Mouse (Mus musculus): Measurements from ENCODE around the gene Nuak2. TPM values are rescaled to one million over a fixed set of nuclear protein-coding genes. Genes with fewer than 3 reads are reported as not detected.
"Not testable (repeated sequence)": the region's sequence is repeated elsewhere in the genome, so short reads cannot be mapped to it uniquely, and the experiment has no call there.

The Nuak2 gene
- polyA plus RNA-seq, 1 experiment from 2014 or later, result 22.8 TPM

DNA sequence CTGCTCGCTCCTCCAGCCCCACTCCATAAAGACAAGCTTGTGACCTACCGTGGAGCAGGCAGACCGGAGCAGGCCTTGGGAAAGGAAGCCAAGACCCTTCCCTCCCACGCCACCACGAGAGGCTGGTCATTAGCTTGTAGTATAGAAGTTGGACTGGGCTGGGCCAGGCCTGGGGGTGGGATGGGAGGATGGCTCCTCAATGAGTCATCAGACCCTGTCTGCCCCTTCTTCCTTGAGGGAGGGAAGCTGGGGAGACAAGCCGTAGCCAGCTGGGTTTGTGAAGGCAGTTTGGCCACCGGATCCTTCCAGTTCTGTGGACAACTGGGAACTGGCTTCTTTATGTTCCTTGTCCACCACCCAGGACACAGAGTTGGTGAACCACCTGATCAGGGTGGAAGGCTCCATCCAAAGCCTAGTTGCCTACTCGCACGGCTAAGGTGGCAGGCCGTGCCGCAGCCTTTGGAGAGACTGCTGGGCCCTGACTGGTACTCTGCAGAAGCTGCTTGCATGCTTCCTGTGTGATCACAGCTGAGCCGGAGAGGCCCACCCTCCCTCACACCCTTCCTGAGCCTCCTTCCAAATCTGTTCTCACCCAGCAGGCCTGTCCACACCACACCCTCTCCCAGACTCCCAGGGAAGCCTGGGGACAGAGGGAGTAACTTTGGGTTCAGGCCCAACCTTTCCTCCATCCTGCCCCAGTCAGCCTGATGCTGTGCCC, 30.4 kb downstream of the Nuak2 start:
- H3K9me3 ChIP-seq, result no peaks in the 10 kb centered on the region
- no peak for ATAC-seq (ENCODE audit: low FRiP score, low read depth)
- H3K9ac ChIP-seq, result no peak overlapping the region
- 88% methylated on average over 12 of the region's 12 CpGs for WGBS
- no peak overlapping the region for H3K27ac ChIP-seq
- no peaks in the 10 kb centered on the region for H3K36me3 ChIP-seq
- no peaks in the 10 kb centered on the region for H3K27me3 ChIP-seq (replicated peaks)
- no peak overlapping the region for H3K4me3 ChIP-seq
- no peak overlapping the region for H3K4me2 ChIP-seq (replicated peaks)
- H3K4me1 ChIP-seq, result no peaks in the 10 kb centered on the region; the same call in 1 of the 2 replicates

DNA sequence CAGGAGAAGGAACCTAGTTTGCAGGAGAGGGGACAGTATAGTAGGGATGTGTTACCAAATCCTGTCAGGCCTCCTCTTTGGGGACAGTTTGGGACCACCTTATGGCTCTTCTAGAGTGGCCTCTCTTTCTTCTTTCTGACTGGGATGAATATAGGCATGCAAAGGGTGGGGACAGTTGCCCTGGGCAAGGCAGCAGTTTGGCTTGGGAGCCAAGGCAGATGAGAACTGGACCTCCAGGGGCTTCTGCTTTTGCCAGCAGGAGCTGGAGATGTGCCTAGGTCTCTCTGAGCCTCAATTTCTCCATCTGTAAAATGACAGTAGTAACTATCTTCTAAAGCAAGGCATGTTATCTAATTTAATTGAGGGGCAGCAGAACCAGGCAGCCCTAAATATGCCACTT, 31.0 kb downstream of the Nuak2 start:
- no peak overlapping the region for H3K27ac ChIP-seq
- no peak for ATAC-seq (ENCODE audit: low FRiP score, low read depth)
- H3K27me3 ChIP-seq (replicated peaks), result no peaks in the 10 kb centered on the region
- no peaks in the 10 kb centered on the region; the same call in 1 of the 2 replicates for H3K4me1 ChIP-seq
- no peaks in the 10 kb centered on the region for H3K36me3 ChIP-seq
- H3K4me2 ChIP-seq (replicated peaks), result no peak overlapping the region
- no peak overlapping the region for H3K4me3 ChIP-seq
- H3K9me3 ChIP-seq, result no peaks in the 10 kb centered on the region
- no peak overlapping the region for H3K9ac ChIP-seq

DNA sequence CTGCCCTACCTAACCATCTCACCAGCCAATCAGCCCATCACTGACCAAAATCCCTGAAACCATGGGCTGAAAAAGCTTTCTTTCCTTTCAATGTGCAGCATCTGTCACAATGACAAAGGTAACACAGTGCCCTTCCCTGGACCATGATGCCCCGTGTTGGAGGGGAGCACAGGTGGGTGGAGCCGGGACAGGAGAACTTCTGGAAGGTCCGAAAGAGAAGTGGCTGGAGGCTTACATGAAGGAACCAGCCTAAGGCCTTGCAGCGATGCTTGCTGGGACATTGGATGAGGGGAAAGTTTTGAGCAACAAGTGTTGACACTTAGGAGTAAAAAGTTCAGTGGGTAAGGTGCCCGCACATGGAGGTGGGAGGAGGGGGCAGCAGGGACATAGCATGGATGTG, 32.5 kb downstream of the Nuak2 start:
- no peak overlapping the region for H3K27ac ChIP-seq

DNA sequence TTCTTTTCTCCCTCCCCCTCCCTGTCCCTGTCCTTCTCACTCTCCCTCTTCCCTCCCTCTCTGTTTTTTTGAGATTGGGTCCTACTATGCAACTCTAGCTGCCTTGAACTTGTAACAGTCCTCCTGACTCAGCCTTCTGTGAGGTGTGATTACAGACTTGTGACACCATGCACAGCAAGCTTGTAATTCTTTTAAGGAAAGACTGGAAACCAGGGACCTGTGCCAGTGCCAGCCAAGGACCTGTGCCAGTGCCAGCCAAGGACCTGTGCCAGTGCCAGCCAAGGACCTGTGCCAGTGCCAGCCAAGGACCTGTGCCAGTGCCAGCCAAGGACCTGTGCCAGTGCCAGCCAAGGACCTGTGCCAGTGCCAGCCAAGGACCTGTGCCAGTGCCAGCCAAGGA, 33.1 kb downstream of the Nuak2 start:
- not testable (repeated sequence) for ATAC-seq (ENCODE audit: low FRiP score, low read depth); H3K27me3 ChIP-seq (replicated peaks); H3K4me2 ChIP-seq (replicated peaks); H3K4me3 ChIP-seq; H3K9me3 ChIP-seq; H3K36me3 ChIP-seq; H3K4me1 ChIP-seq; H3K27ac ChIP-seq; H3K9ac ChIP-seq

More for the DNA sequence above, 32.5 kb downstream of the Nuak2 start:
- Histone ChIP-seq H3K4me1 (no peaks in the 10 kb centered on the region), H3K9ac (no peak overlapping the region), H3K36me3 (no peaks in the 10 kb centered on the region), H3K4me2 (replicated peaks) (no peak overlapping the region), H3K27me3 (replicated peaks) (no peaks in the 10 kb centered on the region), H3K4me3 (no peak overlapping the region), H3K9me3 (no peaks in the 10 kb centered on the region)
- WGBS, result 88% methylated on average over 5 of the region's 5 CpGs
- ATAC-seq (ENCODE audit: low FRiP score, low read depth), result no peak

DNA sequence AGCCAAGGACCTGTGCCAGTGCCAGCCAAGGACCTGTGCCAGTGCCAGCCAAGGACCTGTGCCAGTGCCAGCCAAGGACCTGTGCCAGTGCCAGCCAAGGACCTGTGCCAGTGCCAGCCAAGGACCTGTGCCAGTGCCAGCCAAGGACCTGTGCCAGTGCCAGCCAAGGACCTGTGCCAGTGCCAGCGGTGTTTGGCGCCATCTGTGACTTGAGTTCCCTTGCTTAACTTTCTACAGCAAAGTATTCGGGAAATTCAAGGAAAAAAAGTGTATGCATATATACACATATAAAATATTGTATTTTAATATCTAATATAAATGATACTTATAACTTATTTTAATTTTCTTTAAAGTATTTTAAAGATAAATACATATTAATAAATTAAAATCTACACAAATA, 33.7 kb downstream of the Nuak2 start:
- not testable (repeated sequence) for H3K27ac ChIP-seq; H3K9me3 ChIP-seq; H3K36me3 ChIP-seq; H3K9ac ChIP-seq; H3K4me3 ChIP-seq; H3K27me3 ChIP-seq (replicated peaks); H3K4me1 ChIP-seq; ATAC-seq (ENCODE audit: low FRiP score, low read depth); H3K4me2 ChIP-seq (replicated peaks)
- 98% methylated on average over 3 of the region's 3 CpGs for WGBS

DNA sequence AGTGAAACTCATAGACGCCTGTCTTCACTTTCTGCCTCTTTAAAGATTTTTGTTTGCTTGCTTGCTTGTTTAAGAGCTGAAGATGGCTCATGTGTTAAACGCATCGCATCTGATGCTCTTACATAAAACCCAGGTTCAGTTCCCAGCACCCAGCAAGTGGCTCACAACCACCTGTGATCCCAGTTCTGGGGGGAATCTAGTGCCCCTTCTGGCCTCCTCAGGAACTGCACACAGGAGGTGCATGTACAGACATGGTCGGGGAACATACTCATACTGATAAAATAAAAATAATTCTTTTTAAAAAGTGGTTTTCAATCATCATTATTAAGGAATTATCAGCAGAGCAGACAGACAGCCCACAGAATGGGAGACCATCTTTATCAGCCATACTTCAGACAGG, 35.1 kb downstream of the Nuak2 start:
- Histone ChIP-seq H3K27ac (no peak overlapping the region), H3K9me3 (no peaks in the 10 kb centered on the region), H3K9ac (no peak overlapping the region), H3K36me3 (no peaks in the 10 kb centered on the region), H3K4me1 (peaks cover 6% of the 10 kb centered on the region), H3K27me3 (replicated peaks) (no peaks in the 10 kb centered on the region), H3K4me3 (no peak overlapping the region), H3K4me2 (replicated peaks) (no peak overlapping the region)
- WGBS, result 96% methylated on average over 4 of the region's 4 CpGs
- ATAC-seq (ENCODE audit: low FRiP score, low read depth), result no peak

DNA sequence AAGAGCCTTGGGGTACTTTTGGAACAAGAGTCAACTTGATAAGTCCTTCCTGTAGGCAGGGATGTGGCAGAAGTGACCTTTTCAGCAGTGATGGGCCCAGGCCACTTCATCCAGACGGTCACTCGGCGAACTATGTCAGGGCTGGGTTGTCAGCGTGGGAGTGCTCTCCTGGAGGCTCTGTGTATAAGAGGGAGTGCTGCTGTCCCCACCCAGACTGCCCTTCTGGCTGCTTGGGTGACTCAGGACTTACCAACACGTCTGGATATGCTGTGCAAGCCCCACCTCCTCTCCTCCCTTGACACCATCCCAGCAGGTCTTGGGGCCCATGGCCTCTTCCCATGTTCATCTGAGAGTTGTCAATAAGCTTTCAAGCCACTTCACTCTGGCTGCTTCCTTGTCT, 37.5 kb downstream of the Nuak2 start:
- ATAC-seq (ENCODE audit: low FRiP score, low read depth), result no peak

DNA sequence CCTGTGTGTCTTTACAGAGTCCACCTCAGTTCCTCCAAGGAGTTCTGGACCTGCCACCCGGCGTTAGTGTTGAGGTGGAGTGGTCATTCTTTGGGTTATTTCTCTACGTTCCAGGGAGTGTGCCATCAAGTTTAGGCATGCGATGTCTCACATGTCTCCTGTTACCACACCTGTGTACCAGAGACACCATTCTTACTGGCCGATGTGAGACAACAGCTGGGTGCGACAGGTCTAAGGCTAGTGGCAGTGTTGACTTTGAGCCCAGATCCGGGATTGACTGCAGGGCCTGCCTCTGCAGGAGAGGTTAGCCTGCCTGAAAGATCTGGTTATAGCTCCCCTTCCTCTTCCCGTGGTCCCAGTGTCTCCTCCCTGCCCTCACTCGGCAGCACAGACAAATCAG, 38.3 kb downstream of the Nuak2 start:
- H3K4me2 ChIP-seq (replicated peaks), result no peak overlapping the region
- no peak overlapping the region for H3K9ac ChIP-seq
- no peak overlapping the region for H3K4me3 ChIP-seq
- no peak overlapping the region for H3K27ac ChIP-seq
- no peaks in the 10 kb centered on the region for H3K27me3 ChIP-seq (replicated peaks)
- no peak for ATAC-seq (ENCODE audit: low FRiP score, low read depth)
- H3K36me3 ChIP-seq, result peaks cover 24% of the 10 kb centered on the region
- H3K9me3 ChIP-seq, result no peaks in the 10 kb centered on the region
- H3K4me1 ChIP-seq, result peaks cover 6% of the 10 kb centered on the region
- WGBS, result 79% methylated on average over 9 of the region's 9 CpGs

More for the DNA sequence above, 37.5 kb downstream of the Nuak2 start:
- WGBS, result 81% methylated on average over 5 of the region's 5 CpGs
- no peak overlapping the region for H3K4me2 ChIP-seq (replicated peaks)
- no peak overlapping the region for H3K27ac ChIP-seq
- H3K9me3 ChIP-seq, result no peaks in the 10 kb centered on the region
- no peaks in the 10 kb centered on the region for H3K27me3 ChIP-seq (replicated peaks)
- H3K4me1 ChIP-seq, result peaks cover 6% of the 10 kb centered on the region
- H3K4me3 ChIP-seq, result no peak overlapping the region
- H3K36me3 ChIP-seq, result peaks cover 16% of the 10 kb centered on the region
- no peak overlapping the region for H3K9ac ChIP-seq

DNA sequence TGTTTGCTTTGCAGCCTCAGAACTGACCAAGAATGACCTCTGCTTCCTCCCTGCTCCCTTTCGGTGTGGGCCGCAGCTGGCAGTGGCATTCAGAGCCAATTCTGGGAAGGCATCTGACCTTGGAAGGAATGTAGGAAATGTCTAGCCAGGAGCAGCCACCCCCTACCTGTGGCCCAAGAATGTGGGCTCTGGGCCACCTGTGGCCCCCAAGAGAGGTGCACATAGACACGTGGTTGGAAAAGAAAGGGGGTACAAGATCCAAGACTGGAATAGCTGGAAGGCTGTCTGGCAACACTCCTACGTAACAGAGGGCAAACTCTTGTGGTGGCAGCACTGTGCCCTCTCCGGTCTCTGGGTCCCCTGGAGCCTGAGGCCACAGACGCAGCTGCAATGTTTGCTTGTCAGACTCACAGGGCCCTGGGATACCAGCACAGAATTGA, 39.3 kb downstream of the Nuak2 start:
- ATAC-seq (ENCODE audit: low FRiP score, low read depth), result peak; percentile 22; the same call in 1 of the 2 replicates
- Histone ChIP-seq H3K4me2 (replicated peaks) (no peak overlapping the region), H3K9me3 (no peaks in the 10 kb centered on the region), H3K27ac (no peak overlapping the region), H3K9ac (peak overlapping the region; percentile 29; the same call in 1 of the 2 replicates), H3K4me1 (peaks cover 6% of the 10 kb centered on the region), H3K4me3 (no peak overlapping the region), H3K36me3 (peaks cover 34% of the 10 kb centered on the region), H3K27me3 (replicated peaks) (no peaks in the 10 kb centered on the region)
- WGBS, result 55% methylated on average over 6 of the region's 6 CpGs

DNA sequence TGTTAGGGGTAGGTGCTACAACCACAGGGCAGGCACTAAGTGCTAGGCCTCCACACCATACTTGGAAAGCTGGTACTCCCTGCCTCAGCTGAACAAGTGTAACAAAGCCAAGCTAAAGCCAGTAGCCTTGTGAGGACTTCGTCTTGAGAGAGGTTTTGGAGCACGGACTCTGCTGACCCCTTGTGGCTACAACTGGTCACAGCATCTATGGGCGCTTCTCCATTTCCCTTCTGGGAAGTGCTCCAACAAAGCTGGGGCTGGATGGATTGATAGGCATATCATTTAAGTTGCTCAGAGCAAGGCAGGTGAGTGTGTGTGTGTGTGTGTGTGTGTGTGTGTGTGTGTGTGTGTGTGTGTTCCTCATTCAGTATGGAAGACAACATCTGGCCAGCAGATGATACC, 39.9 kb downstream of the Nuak2 start:
- Histone ChIP-seq H3K36me3 (peaks cover 40% of the 10 kb centered on the region), H3K4me3 (no peak overlapping the region), H3K27ac (no peak overlapping the region), H3K27me3 (replicated peaks) (no peaks in the 10 kb centered on the region), H3K9ac (no peak overlapping the region), H3K4me2 (replicated peaks) (no peak overlapping the region), H3K9me3 (no peaks in the 10 kb centered on the region), H3K4me1 (peaks cover 6% of the 10 kb centered on the region)
- WGBS, result under 1% methylated on average over 3 of the region's 3 CpGs
- peak; percentile 70 for ATAC-seq (ENCODE audit: low FRiP score, low read depth)

DNA sequence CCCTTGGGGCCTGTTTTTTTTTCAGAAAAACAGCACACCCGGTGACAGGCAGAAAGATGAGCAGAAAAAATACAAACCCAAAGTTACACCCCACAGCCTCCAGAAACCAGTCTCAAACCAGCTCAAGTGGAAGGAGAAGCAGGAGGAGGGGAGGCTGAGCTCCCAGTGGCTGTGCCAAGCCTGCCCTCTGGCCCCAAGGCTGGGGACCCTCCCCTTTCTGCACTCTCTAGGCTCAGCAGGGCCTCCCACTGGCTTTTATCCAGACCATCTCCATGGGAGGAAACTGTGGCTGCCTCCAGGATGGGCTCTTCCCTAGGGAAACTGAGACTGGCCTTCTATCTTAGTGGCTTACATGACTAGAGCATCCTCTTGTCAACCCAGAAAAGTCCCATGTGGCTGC, 40.9 kb downstream of the Nuak2 start:
- H3K36me3 ChIP-seq, result peaks cover 50% of the 10 kb centered on the region
- no peaks in the 10 kb centered on the region for H3K9me3 ChIP-seq
- H3K27ac ChIP-seq, result no peak overlapping the region
- H3K27me3 ChIP-seq (replicated peaks), result no peaks in the 10 kb centered on the region
- no peak overlapping the region for H3K4me2 ChIP-seq (replicated peaks)
- H3K4me1 ChIP-seq, result peaks cover 6% of the 10 kb centered on the region
- ATAC-seq (ENCODE audit: low FRiP score, low read depth), result no peak
- no peak overlapping the region for H3K9ac ChIP-seq
- no peak overlapping the region for H3K4me3 ChIP-seq
- WGBS, result 75% methylated on average over 1 of the region's 1 CpGs

DNA sequence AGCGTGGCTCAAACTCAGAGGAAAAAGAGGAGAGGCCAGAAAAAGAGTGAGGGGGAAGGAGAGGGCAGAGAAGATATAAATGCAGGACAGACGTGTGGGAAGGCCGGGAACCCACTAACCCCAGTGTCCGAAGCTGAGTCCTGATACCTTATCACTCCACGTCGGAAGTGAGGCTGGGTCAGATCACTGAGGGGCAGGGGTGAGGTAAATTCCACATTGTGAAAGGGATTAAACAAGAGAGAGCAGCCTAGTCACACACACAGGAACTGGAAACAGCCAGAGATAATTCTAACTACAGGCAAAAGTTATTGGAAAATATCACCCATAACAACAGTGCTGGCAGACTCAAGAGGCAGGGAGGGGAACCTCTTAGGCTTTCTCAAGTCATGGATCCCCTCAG, 46.0 kb downstream of the Nuak2 start:
- WGBS, result 86% methylated on average over 6 of the region's 6 CpGs
- no peaks in the 10 kb centered on the region for H3K9me3 ChIP-seq
- no peak overlapping the region for H3K4me2 ChIP-seq (replicated peaks)
- H3K4me1 ChIP-seq, result peaks cover 15% of the 10 kb centered on the region
- H3K36me3 ChIP-seq, result peaks cover 51% of the 10 kb centered on the region
- H3K27ac ChIP-seq, result no peak overlapping the region
- ATAC-seq (ENCODE audit: low FRiP score, low read depth), result no peak
- H3K27me3 ChIP-seq (replicated peaks), result no peaks in the 10 kb centered on the region
- H3K9ac ChIP-seq, result no peak overlapping the region
- no peak overlapping the region for H3K4me3 ChIP-seq

DNA sequence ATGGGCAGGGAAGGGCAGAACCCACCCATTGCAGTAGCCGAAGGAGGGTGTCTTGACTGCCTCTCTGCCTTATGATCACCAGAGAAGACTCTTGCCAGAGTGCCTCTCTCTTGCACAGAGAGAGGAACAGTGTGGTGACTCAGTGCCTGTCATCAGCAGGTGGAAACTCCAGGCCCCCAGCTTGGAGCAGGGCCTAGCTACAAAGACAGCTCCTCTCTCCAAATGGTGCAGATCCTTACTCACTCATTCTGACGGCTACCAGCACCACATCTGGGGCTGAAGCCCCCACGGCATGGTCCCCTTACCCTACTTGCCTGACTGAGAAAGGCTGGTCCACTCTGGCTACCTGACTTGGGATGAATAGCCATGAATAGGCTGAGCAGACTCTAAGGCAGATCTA, 48.5 kb downstream of the Nuak2 start:
- H3K27ac ChIP-seq, result no peak overlapping the region
- peaks cover 20% of the 10 kb centered on the region for H3K4me1 ChIP-seq
- no peaks in the 10 kb centered on the region for H3K9me3 ChIP-seq
- no peak for ATAC-seq (ENCODE audit: low FRiP score, low read depth)
- no peaks in the 10 kb centered on the region for H3K27me3 ChIP-seq (replicated peaks)
- no peak overlapping the region for H3K4me3 ChIP-seq
- H3K9ac ChIP-seq, result no peak overlapping the region
- 90% methylated on average over 3 of the region's 3 CpGs for WGBS
- H3K4me2 ChIP-seq (replicated peaks), result no peak overlapping the region
- peaks cover 27% of the 10 kb centered on the region for H3K36me3 ChIP-seq
